In the genomic region with DNA sequence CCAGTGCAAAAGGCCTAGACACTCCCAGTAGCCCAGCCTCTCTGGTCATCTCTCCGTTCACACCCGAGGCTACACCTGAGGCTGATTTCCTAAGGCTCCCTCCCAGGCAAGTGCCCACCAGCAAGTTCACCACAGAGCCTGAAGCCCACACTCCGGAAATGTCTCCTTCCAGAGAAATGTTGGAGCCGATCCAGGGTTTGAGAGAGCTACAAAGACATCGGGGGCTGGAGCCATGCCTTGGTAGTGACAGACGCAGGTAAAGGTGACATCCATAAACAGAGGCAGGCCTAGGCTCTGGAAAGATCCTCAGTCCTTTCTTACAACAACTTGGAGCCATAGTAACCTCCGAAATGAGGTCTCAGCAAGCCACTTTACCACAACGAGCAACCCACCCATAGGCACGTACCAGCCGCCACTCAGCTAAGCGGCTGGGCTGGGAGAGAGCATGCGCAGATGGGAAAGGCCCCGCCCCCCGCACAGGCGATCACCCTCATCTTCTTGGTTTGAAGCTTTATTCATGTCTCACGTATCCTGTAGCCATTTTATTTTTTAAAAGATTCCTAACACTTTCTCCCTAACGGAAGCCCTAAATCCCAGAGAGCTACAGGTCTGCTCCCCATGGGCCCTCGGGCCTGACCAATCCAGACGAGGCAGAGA, we compare ENCODE assay signal across 14 mouse cellular contexts. TPM values are rescaled to one million over a fixed set of nuclear protein-coding genes. Genes with fewer than 3 reads are reported as not detected.
DNase-seq lines count a peak whose midpoint lies in the region; ATAC-seq and TF ChIP-seq lines count a peak whose summit lies in the region.
"Had no signal": no experiment of that assay in that cellular context is flagged by ENCODE, and none has a peak within 500 bp of the region (broad histone marks: within the 10 kb centered on the region; RNA-seq: fewer than 3 reads in every experiment).

No protein-coding gene starts in this region.

- H3K4me2 ChIP-seq in forebrain, embryonic 15.5 days (replicated peaks), result no peak overlapping the region
- H3K4me2 ChIP-seq in limb, embryonic 14.5 days (replicated peaks; ENCODE audit: low read depth, low read length, severe bottlenecking), result no peak overlapping the region
- H3K4me2 ChIP-seq in kidney, embryonic 14.5 days (replicated peaks; ENCODE audit: low read depth, low read length), result no peak overlapping the region

- no peak for TF ChIP-seq POLR2A in ES-Bruce4 (IDR thresholded peaks at IDR 0.05; ENCODE audit: insufficient read depth, low read length)
- no peak for TF ChIP-seq POLR2A in limb, embryonic 14.5 days (IDR thresholded peaks at IDR 0.05; ENCODE audit: borderline replicate concordance, extremely low read depth, insufficient read depth, insufficient read length)

- no peaks in the 10 kb centered on the region for H3K9me3 ChIP-seq in heart, embryonic 10.5 days
- no peaks in the 10 kb centered on the region for H3K9me3 ChIP-seq in ES-Bruce4 (replicated peaks; ENCODE audit: control insufficient read depth, insufficient read depth, low read length, poor library complexity, severe bottlenecking)
- H3K9me3 ChIP-seq in forebrain, embryonic 15.5 days, result no peaks in the 10 kb centered on the region
- no peaks in the 10 kb centered on the region for H3K9me3 ChIP-seq in limb, embryonic 14.5 days (ENCODE audit: control insufficient read depth, low read length)
- H3K9me3 ChIP-seq in kidney, embryonic 14.5 days (ENCODE audit: control insufficient read depth, low read length), result no peaks in the 10 kb centered on the region

- H3K4me1 ChIP-seq in heart, embryonic 10.5 days, result peaks cover 39% of the 10 kb centered on the region
- H3K4me1 ChIP-seq in ES-Bruce4 (ENCODE audit: control insufficient read depth, insufficient read depth, low read length), result no peaks in the 10 kb centered on the region
- H3K4me1 ChIP-seq in forebrain, embryonic 15.5 days, result no peaks in the 10 kb centered on the region
- H3K4me1 ChIP-seq in limb, embryonic 14.5 days (ENCODE audit: control insufficient read depth, insufficient read depth, low read length), result no peaks in the 10 kb centered on the region
- no peaks in the 10 kb centered on the region for H3K4me1 ChIP-seq in kidney, embryonic 14.5 days (ENCODE audit: control insufficient read depth, insufficient read depth, low read length)

- H3K9ac ChIP-seq in ES-Bruce4 (ENCODE audit: low read depth, poor library complexity, severe bottlenecking), result peak overlapping the region; percentile 10
- H3K9ac ChIP-seq in forebrain, embryonic 15.5 days (replicated peaks), result no peak overlapping the region
- H3K9ac ChIP-seq in limb, embryonic 14.5 days (ENCODE audit: low read depth, low read length, severe bottlenecking), result no peak overlapping the region
- no peak overlapping the region for H3K9ac ChIP-seq in kidney, embryonic 14.5 days (ENCODE audit: low read depth, low read length)

- H3K27ac ChIP-seq in heart, embryonic 10.5 days, result no peak overlapping the region
- no peak overlapping the region for H3K27ac ChIP-seq in ES-Bruce4 (ENCODE audit: insufficient read depth, low read length)
- H3K27ac ChIP-seq in forebrain, embryonic 15.5 days (replicated peaks), result peak overlapping the region; percentile 52
- H3K27ac ChIP-seq in limb, embryonic 14.5 days (replicated peaks; ENCODE audit: low read depth, low read length), result 0 out of 2 replicates have a peak overlapping the region, but pooled peaks have one; percentile 35
- no peak overlapping the region for H3K27ac ChIP-seq in kidney, embryonic 14.5 days (ENCODE audit: low read depth, low read length)

- peaks cover 59% of the 10 kb centered on the region for H3K36me3 ChIP-seq in heart, embryonic 10.5 days
- no peaks in the 10 kb centered on the region for H3K36me3 ChIP-seq in ES-Bruce4 (ENCODE audit: control insufficient read depth, insufficient read depth, low read length, poor library complexity, severe bottlenecking)
- peaks cover 55% of the 10 kb centered on the region for H3K36me3 ChIP-seq in forebrain, embryonic 15.5 days
- peaks cover 69% of the 10 kb centered on the region for H3K36me3 ChIP-seq in limb, embryonic 14.5 days (ENCODE audit: control insufficient read depth, insufficient read depth, low read length)
- peaks cover 60% of the 10 kb centered on the region for H3K36me3 ChIP-seq in kidney, embryonic 14.5 days (ENCODE audit: control insufficient read depth, insufficient read depth, low read length)

- DNase-seq in heart, adult 11 months, result peak; percentile 90
- no peak for DNase-seq in heart, embryonic 10.5 days (ENCODE audit: low spot score)
- DNase-seq in limb, embryonic 14.5 days (ENCODE audit: low spot score), result no peak
- no peak for DNase-seq in Muller cell, postnatal 12 days (ENCODE audit: inconsistent ontology term)
- DNase-seq in kidney, postnatal 25 days, result no peak
- DNase-seq: gastrocnemius, postnatal 25 days; kidney, adult 9 months; lung, postnatal 10 days; thymus, postnatal 14 days had no signal

- no peaks in the 10 kb centered on the region for H3K27me3 ChIP-seq in heart, embryonic 10.5 days (ENCODE audit: insufficient read depth, poor library complexity, severe bottlenecking)
- H3K27me3 ChIP-seq in ES-Bruce4 (ENCODE audit: control insufficient read depth, insufficient read depth, low read length, poor library complexity, severe bottlenecking), result no peaks in the 10 kb centered on the region
- H3K27me3 ChIP-seq in forebrain, embryonic 15.5 days, result no peaks in the 10 kb centered on the region
- H3K27me3 ChIP-seq in limb, embryonic 14.5 days (ENCODE audit: control insufficient read depth, insufficient read depth, low read length), result no peaks in the 10 kb centered on the region
- no peaks in the 10 kb centered on the region for H3K27me3 ChIP-seq in kidney, embryonic 14.5 days (ENCODE audit: control insufficient read depth, insufficient read depth, low read length)

- ATAC-seq in forebrain, embryonic 15.5 days (replicated peaks), result no peak
- no peak for ATAC-seq in limb, embryonic 14.5 days (ENCODE audit: low FRiP score, low read depth)
- no peak for ATAC-seq in kidney, embryonic 14.5 days (ENCODE audit: low FRiP score, low TSS enrichment)
- ATAC-seq: activated CD4-positive, CD25-positive, alpha-beta regulatory T cell, adult 4 months; CD4-positive, CD25-positive, alpha-beta regulatory T cell, adult 4 months had no signal

- no peak for TF ChIP-seq EP300 in ES-Bruce4 (IDR thresholded peaks at IDR 0.05; ENCODE audit: insufficient read depth, low read depth, low read length)

- TF ChIP-seq CTCF in ES-Bruce4 (IDR thresholded peaks at IDR 0.05; ENCODE audit: low read depth, low read length), result no peak

- H3K4me3 ChIP-seq in heart, embryonic 10.5 days, result no peak overlapping the region
- H3K4me3 ChIP-seq in ES-Bruce4 (ENCODE audit: low read depth, low read length), result peak overlapping the region; percentile 45
- no peak overlapping the region for H3K4me3 ChIP-seq in forebrain, embryonic 15.5 days
- H3K4me3 ChIP-seq in limb, embryonic 14.5 days (replicated peaks; ENCODE audit: low read length), result no peak overlapping the region
- no peak overlapping the region for H3K4me3 ChIP-seq in kidney, embryonic 14.5 days (ENCODE audit: low read length)

- 74% methylated on average over 19 of the region's 19 CpGs for WGBS in heart, embryonic 10.5 days
- WGBS in forebrain, embryonic 15.5 days, result 67% methylated on average over 19 of the region's 19 CpGs
- WGBS in limb, embryonic 14.5 days, result 71% methylated on average over 19 of the region's 19 CpGs
- WGBS in kidney, embryonic 14.5 days, result 75% methylated on average over 19 of the region's 19 CpGs

RNA-seq across cellular contexts. Expression of a gene that starts 28.5 kb away (rescaled TPM):
- polyA plus RNA-seq in heart, embryonic 10.5 days (2016; fragmentation: Nextera tagmentation; extraction: Ambion mirVana), result 65.7 and 104 TPM in 2 replicates
- polyA plus RNA-seq in ES-Bruce4 (2011; ENCODE audit: insufficient read depth, insufficient read length, low read depth, missing spikeins), result 41.1 and 42.2 TPM in 2 replicates
- polyA plus RNA-seq in forebrain, embryonic 15.5 days (2015; fragmentation: Nextera tagmentation; extraction: Ambion mirVana), result 21.5 and 24.3 TPM in 2 replicates
- polyA plus RNA-seq in limb, embryonic 14.5 days (2012; rRNA removed), result 67.1 and 79.9 TPM in 2 replicates
- polyA plus RNA-seq in limb, embryonic 14.5 days (2014; fragmentation: Nextera tagmentation; extraction: Ambion mirVana), result 27.3 and 28.9 TPM in 2 replicates
- 44.4 and 46.6 TPM in 2 replicates for polyA plus RNA-seq in kidney, embryonic 14.5 days (2014; fragmentation: Nextera tagmentation; extraction: Ambion mirVana)

Comparison
In these comparisons a context has a peak if more than half of its experiments do, and no peak if none do; other contexts are left out.
1. H3K27ac ChIP-seq: peak in forebrain, embryonic 15.5 days (single experiment) and limb, embryonic 14.5 days (single experiment); none in heart, embryonic 10.5 days (single experiment), ES-Bruce4 (single experiment) and kidney, embryonic 14.5 days (single experiment).